ENCODE assay signal across 12 mouse cellular contexts in the genomic region with DNA sequence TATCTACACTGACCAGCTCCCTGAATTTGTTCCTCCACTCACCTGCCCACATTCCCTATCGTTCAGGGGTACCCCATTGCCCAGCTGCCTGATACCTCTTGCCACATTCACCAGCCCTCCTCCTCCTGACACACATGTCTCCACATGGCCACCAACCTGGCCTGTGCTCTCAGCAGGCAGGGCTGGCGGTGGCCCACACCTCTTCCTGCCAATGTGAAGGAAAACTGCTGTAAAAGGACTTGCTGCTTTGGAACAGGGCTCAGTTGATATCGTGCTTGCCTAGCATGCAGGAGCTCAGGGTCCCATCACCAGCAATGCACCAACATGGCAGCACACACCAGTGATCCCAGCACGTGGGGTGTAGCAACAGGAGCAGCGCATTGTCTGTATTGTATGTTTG. TPM values are rescaled to one million over a fixed set of nuclear protein-coding genes. Genes with fewer than 3 reads are reported as not detected.
DNase-seq lines count a peak whose midpoint lies in the region; ATAC-seq and TF ChIP-seq lines count a peak whose summit lies in the region.
"Had no signal": no experiment of that assay in that cellular context is flagged by ENCODE, and none has a peak within 500 bp of the region (broad histone marks: within the 10 kb centered on the region; RNA-seq: fewer than 3 reads in every experiment).

No protein-coding gene starts in this region.

- H3K9ac ChIP-seq in heart, embryonic 11.5 days (ENCODE audit: low read depth, low read length): no peak overlapping the region
- H3K9ac ChIP-seq in embryonic facial prominence, embryonic 13.5 days: no peak overlapping the region
- no peak overlapping the region for H3K9ac ChIP-seq in midbrain, embryonic 12.5 days (replicated peaks)

- H3K9me3 ChIP-seq in heart, embryonic 11.5 days (replicated peaks; ENCODE audit: control insufficient read depth, low read length): no peaks in the 10 kb centered on the region
- no peaks in the 10 kb centered on the region for H3K9me3 ChIP-seq in heart, embryonic 10.5 days
- no peaks in the 10 kb centered on the region for H3K9me3 ChIP-seq in embryonic facial prominence, embryonic 13.5 days
- no peaks in the 10 kb centered on the region for H3K9me3 ChIP-seq in midbrain, embryonic 12.5 days

- no peak for TF ChIP-seq CTCF in cerebellum, adult 2 months (IDR thresholded peaks at IDR 0.05; ENCODE audit: borderline replicate concordance, insufficient read depth, low read depth, low read length)

- H3K27me3 ChIP-seq in heart, embryonic 11.5 days (ENCODE audit: control insufficient read depth, insufficient read depth, low read length): peaks cover 15% of the 10 kb centered on the region
- peaks cover 48% of the 10 kb centered on the region for H3K27me3 ChIP-seq in heart, embryonic 10.5 days (ENCODE audit: insufficient read depth, poor library complexity, severe bottlenecking)
- no peaks in the 10 kb centered on the region for H3K27me3 ChIP-seq in cerebellum, adult 2 months (ENCODE audit: control insufficient read depth, insufficient read depth, low read length)
- peaks cover 10% of the 10 kb centered on the region for H3K27me3 ChIP-seq in embryonic facial prominence, embryonic 13.5 days
- peaks cover 20% of the 10 kb centered on the region for H3K27me3 ChIP-seq in midbrain, embryonic 12.5 days

- peak overlapping the region; percentile 64; the same call in 1 of the 2 replicates for H3K4me3 ChIP-seq in heart, embryonic 11.5 days (ENCODE audit: low read depth, low read length)
- no peak overlapping the region for H3K4me3 ChIP-seq in heart, embryonic 10.5 days
- H3K4me3 ChIP-seq in cerebellum, adult 2 months (replicated peaks; ENCODE audit: insufficient read depth, low read depth, low read length): peak overlapping the region; percentile 62
- H3K4me3 ChIP-seq in embryonic facial prominence, embryonic 13.5 days: peak overlapping the region; percentile 62; the same call in 1 of the 2 replicates
- H3K4me3 ChIP-seq in midbrain, embryonic 12.5 days: no peak overlapping the region

- ATAC-seq in heart, embryonic 11.5 days (replicated peaks; ENCODE audit: insufficient number of reproducible peaks, low FRiP score, low TSS enrichment): no peak
- no peak for ATAC-seq in embryonic facial prominence, embryonic 13.5 days (ENCODE audit: insufficient number of reproducible peaks, insufficient read depth, low FRiP score, low TSS enrichment, low read depth)
- no peak for ATAC-seq in midbrain, embryonic 12.5 days (ENCODE audit: low FRiP score, low read depth)
- ATAC-seq: CD4-positive, CD25-positive, alpha-beta regulatory T cell, adult 4 months; liver, postnatal 0 days had no signal

- TF ChIP-seq POLR2A in cerebellum, adult 2 months (IDR thresholded peaks at IDR 0.05; ENCODE audit: borderline replicate concordance, insufficient read depth, low read length): no peak

- no peaks in the 10 kb centered on the region for H3K36me3 ChIP-seq in heart, embryonic 11.5 days (ENCODE audit: control insufficient read depth, insufficient read depth, low read length)
- no peaks in the 10 kb centered on the region for H3K36me3 ChIP-seq in heart, embryonic 10.5 days
- peaks cover 20% of the 10 kb centered on the region for H3K36me3 ChIP-seq in embryonic facial prominence, embryonic 13.5 days
- no peaks in the 10 kb centered on the region for H3K36me3 ChIP-seq in midbrain, embryonic 12.5 days

- no peak overlapping the region for H3K27ac ChIP-seq in heart, embryonic 11.5 days (ENCODE audit: low read depth, low read length)
- H3K27ac ChIP-seq in heart, embryonic 10.5 days: no peak overlapping the region
- H3K27ac ChIP-seq in cerebellum, adult 2 months (ENCODE audit: insufficient read depth, low read length): peak overlapping the region; percentile 91
- H3K27ac ChIP-seq in embryonic facial prominence, embryonic 13.5 days: no peak overlapping the region
- H3K27ac ChIP-seq in midbrain, embryonic 12.5 days (replicated peaks): 0 out of 2 replicates have a peak overlapping the region, but pooled peaks have one; percentile 54

- peaks cover 3% of the 10 kb centered on the region; the same call in 1 of the 2 replicates for H3K4me1 ChIP-seq in heart, embryonic 11.5 days (ENCODE audit: control insufficient read depth, insufficient read depth, low read length)
- peaks cover 16% of the 10 kb centered on the region for H3K4me1 ChIP-seq in heart, embryonic 10.5 days
- peaks cover 26% of the 10 kb centered on the region for H3K4me1 ChIP-seq in cerebellum, adult 2 months (ENCODE audit: control insufficient read depth, insufficient read depth, low read length)
- H3K4me1 ChIP-seq in embryonic facial prominence, embryonic 13.5 days: peaks cover 7% of the 10 kb centered on the region
- peaks cover 14% of the 10 kb centered on the region; the same call in 1 of the 2 replicates for H3K4me1 ChIP-seq in midbrain, embryonic 12.5 days

- H3K4me2 ChIP-seq in heart, embryonic 11.5 days: no peak overlapping the region
- H3K4me2 ChIP-seq in embryonic facial prominence, embryonic 13.5 days: peak overlapping the region; percentile 82
- peak overlapping the region; percentile 85; the same call in 1 of the 2 replicates for H3K4me2 ChIP-seq in midbrain, embryonic 12.5 days (replicated peaks)

- WGBS in heart, embryonic 11.5 days (ENCODE audit: insufficient replicate concordance): 75% methylated on average over 5 of the region's 5 CpGs
- 74% methylated on average over 5 of the region's 5 CpGs for WGBS in heart, embryonic 10.5 days
- WGBS in cerebellum, adult 2 months: 41% methylated on average over 5 of the region's 5 CpGs
- 77% methylated on average over 5 of the region's 5 CpGs for WGBS in embryonic facial prominence, embryonic 13.5 days
- 74% methylated on average over 5 of the region's 5 CpGs for WGBS in midbrain, embryonic 12.5 days

- no peak for DNase-seq in heart, embryonic 10.5 days (ENCODE audit: low spot score)
- peak; percentile 72 to 75 for DNase-seq in cerebellum, adult 2 months
- DNase-seq in right cerebral cortex, postnatal 10 days (ENCODE audit: low spot score in 2 of 2): no peak
- DNase-seq in thymus, postnatal 14 days: no peak
- no peak for DNase-seq in ovary, adult 18-20 months (ENCODE audit: low spot score)
- DNase-seq: heart, postnatal 10 days; liver, postnatal 0 days; thymus, postnatal 36 days had no signal

RNA-seq across cellular contexts. Expression of gene Prkar1b, which starts 19.4 kb away (rescaled TPM):
- 5.3 and 8.4 TPM in 2 replicates for polyA plus RNA-seq in heart, embryonic 11.5 days (2014; fragmentation: Nextera tagmentation; extraction: Ambion mirVana)
- polyA plus RNA-seq in heart, embryonic 10.5 days (2016; fragmentation: Nextera tagmentation; extraction: Ambion mirVana): 7.4 and 8.3 TPM in 2 replicates
- polyA plus RNA-seq in cerebellum, adult 2 months (2012; rRNA removed): 507 and 509 TPM in 2 replicates
- polyA plus RNA-seq in embryonic facial prominence, embryonic 13.5 days (2015; fragmentation: Nextera tagmentation; extraction: Ambion mirVana): 27.7 and 31.1 TPM in 2 replicates
- 45.5 and 50.4 TPM in 2 replicates for polyA plus RNA-seq in midbrain, embryonic 12.5 days (2016; fragmentation: Nextera tagmentation; extraction: Ambion mirVana)

RNA-seq across cellular contexts. Expression of gene Dnaaf5, which starts 19.7 kb away (rescaled TPM):
- 6.2 and 6.9 TPM in 2 replicates for polyA plus RNA-seq in heart, embryonic 11.5 days (2014; fragmentation: Nextera tagmentation; extraction: Ambion mirVana)
- 9.5 and 12.5 TPM in 2 replicates for polyA plus RNA-seq in heart, embryonic 10.5 days (2016; fragmentation: Nextera tagmentation; extraction: Ambion mirVana)
- polyA plus RNA-seq in cerebellum, adult 2 months (2012; rRNA removed): 7.0 and 7.9 TPM in 2 replicates
- 4.4 and 4.6 TPM in 2 replicates for polyA plus RNA-seq in embryonic facial prominence, embryonic 13.5 days (2015; fragmentation: Nextera tagmentation; extraction: Ambion mirVana)
- polyA plus RNA-seq in midbrain, embryonic 12.5 days (2016; fragmentation: Nextera tagmentation; extraction: Ambion mirVana): 6.7 and 6.9 TPM in 2 replicates

Comparison
In these comparisons a context has a peak if more than half of its experiments do, and no peak if none do; other contexts are left out.
1. H3K4me3 ChIP-seq: peak in heart, embryonic 11.5 days (single experiment), cerebellum, adult 2 months (single experiment) and embryonic facial prominence, embryonic 13.5 days (single experiment); none in heart, embryonic 10.5 days (single experiment) and midbrain, embryonic 12.5 days (single experiment).
2. H3K27ac ChIP-seq: peak in cerebellum, adult 2 months (single experiment) and midbrain, embryonic 12.5 days (single experiment); none in heart, embryonic 11.5 days (single experiment), heart, embryonic 10.5 days (single experiment) and embryonic facial prominence, embryonic 13.5 days (single experiment).
3. DNase-seq: peak in cerebellum, adult 2 months (2 of 2); none in heart, embryonic 10.5 days (single experiment), right cerebral cortex, postnatal 10 days (0 of 2), thymus, postnatal 14 days (single experiment) and ovary, adult 18-20 months (single experiment).